Comparison of ENCODE assay signal across 10 mouse cellular contexts in the genomic region with DNA sequence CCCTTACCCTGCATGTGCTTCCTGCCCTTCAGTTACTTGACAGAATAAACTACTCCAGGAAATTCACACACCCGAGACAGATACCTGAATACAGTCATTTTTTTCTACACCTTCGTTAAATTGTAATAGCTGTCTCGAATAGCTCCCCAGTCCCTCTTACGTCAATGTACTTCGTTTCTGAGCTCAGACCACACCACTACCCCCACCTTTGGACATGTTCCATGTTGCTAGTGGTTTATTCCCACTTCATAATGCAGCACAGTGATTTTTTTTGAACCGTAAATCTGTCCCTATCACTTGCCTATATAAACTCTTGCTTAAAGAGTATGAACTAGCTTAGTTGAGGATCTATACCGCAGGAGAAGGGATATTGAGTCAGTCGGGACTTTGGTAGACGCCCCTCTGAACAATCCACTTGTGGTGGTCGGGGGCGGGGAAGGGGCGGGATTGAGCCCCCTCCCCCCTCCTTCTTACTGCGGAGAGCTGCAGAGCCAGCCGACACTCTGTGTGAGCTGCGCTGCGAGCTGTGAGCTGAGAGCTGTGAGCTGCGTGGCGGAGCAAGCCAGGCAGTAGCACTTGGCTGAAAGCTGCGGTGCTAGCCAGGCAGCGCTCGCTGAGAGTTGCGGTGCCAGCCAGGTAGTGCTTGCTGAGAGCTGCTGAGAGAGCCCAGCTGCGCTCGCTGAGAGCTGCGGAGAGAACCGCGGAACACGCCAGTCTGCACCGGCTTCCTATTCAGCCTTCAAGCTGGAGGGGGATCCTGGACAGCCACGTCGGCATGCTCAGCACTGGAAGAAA. TPM values are rescaled to one million over a fixed set of nuclear protein-coding genes. Genes with fewer than 3 reads are reported as not detected.
DNase-seq lines count a peak whose midpoint lies in the region; ATAC-seq and TF ChIP-seq lines count a peak whose summit lies in the region.
"Had no signal": no experiment of that assay in that cellular context is flagged by ENCODE, and none has a peak within 500 bp of the region (broad histone marks: within the 10 kb centered on the region; RNA-seq: fewer than 3 reads in every experiment).

A gene (plus strand): TSS at position 501 of the 795 bp plus-strand sequence.

- peak; percentile 86; the same call in 1 of the 2 replicates for ATAC-seq in heart, embryonic 12.5 days (ENCODE audit: insufficient number of reproducible peaks, low FRiP score)
- ATAC-seq in intestine, embryonic 14.5 days (replicated peaks; ENCODE audit: low FRiP score, low TSS enrichment, low read depth): peak; percentile 90
- ATAC-seq in neural tube, embryonic 11.5 days (ENCODE audit: insufficient read depth, low FRiP score, low TSS enrichment): peak; percentile 84
- no peak for ATAC-seq in megakaryocyte progenitor cell, adult 5-6 weeks (replicated peaks; ENCODE audit: poor library complexity)

- no peaks in the 10 kb centered on the region for H3K36me3 ChIP-seq in heart, embryonic 12.5 days
- H3K36me3 ChIP-seq in ES-E14 (ENCODE audit: control insufficient read depth, insufficient read depth, low read length, poor library complexity, severe bottlenecking): no peaks in the 10 kb centered on the region
- H3K36me3 ChIP-seq in intestine, embryonic 14.5 days (ENCODE audit: control insufficient read depth, insufficient read depth, low read length): no peaks in the 10 kb centered on the region
- H3K36me3 ChIP-seq in neural tube, embryonic 11.5 days (ENCODE audit: control insufficient read depth, insufficient read depth, low read length): no peaks in the 10 kb centered on the region

- peaks cover 23% of the 10 kb centered on the region for H3K9me3 ChIP-seq in heart, embryonic 12.5 days (replicated peaks)
- H3K9me3 ChIP-seq in ES-E14 (ENCODE audit: control insufficient read depth, insufficient read depth, low read depth, low read length): no peaks in the 10 kb centered on the region
- 0 out of 2 replicates have a peak, but pooled peaks cover 2% of the 10 kb centered on the region for H3K9me3 ChIP-seq in intestine, embryonic 14.5 days (ENCODE audit: control insufficient read depth, low read length)
- peaks cover 5% of the 10 kb centered on the region; the same call in 1 of the 2 replicates for H3K9me3 ChIP-seq in neural tube, embryonic 11.5 days (ENCODE audit: control insufficient read depth, low read length)

- peak within 1 kb of the TSS; percentile 47 for H3K4me3 ChIP-seq in heart, embryonic 12.5 days
- H3K4me3 ChIP-seq in ES-E14 (ENCODE audit: insufficient read depth in 1 of 2, low read depth in 1 of 2, low read length in 2 of 2, poor library complexity in 1 of 2, severe bottlenecking in 1 of 2): peak within 1 kb of the TSS; percentile 58 to 76
- peak within 1 kb of the TSS; percentile 42 for H3K4me3 ChIP-seq in intestine, embryonic 14.5 days (ENCODE audit: low read depth, low read length)
- H3K4me3 ChIP-seq in neural tube, embryonic 11.5 days (ENCODE audit: low read depth, low read length): peak within 1 kb of the TSS; percentile 46

- no peak for DNase-seq in heart, adult 11 months
- peak; percentile 43 for DNase-seq in ES-E14 (ENCODE audit: low read depth, low spot score)
- DNase-seq in embryo, embryonic 9.5 days (ENCODE audit: extremely low spot score): peak; percentile 80
- DNase-seq in intestine, embryonic 14.5 days (ENCODE audit: low spot score): peak; percentile 75
- peak; percentile 81 for DNase-seq in neural tube, embryonic 11.5 days (ENCODE audit: low spot score)
- DNase-seq in adipocyte (ENCODE audit: low spot score): no peak

- peak within 1 kb of the TSS; percentile 59 for H3K9ac ChIP-seq in heart, embryonic 12.5 days
- peak within 1 kb of the TSS; percentile 56; the same call in 1 of the 2 replicates for H3K9ac ChIP-seq in ES-E14 (ENCODE audit: insufficient read depth, low read depth, low read length, poor library complexity, severe bottlenecking)
- peak within 1 kb of the TSS; percentile 35 for H3K9ac ChIP-seq in intestine, embryonic 14.5 days (ENCODE audit: low read length)
- peak within 1 kb of the TSS; percentile 70 for H3K9ac ChIP-seq in neural tube, embryonic 11.5 days (ENCODE audit: low read length)

- 23% methylated on average over 31 of the region's 31 CpGs for WGBS in heart, embryonic 12.5 days
- 17% methylated on average over 31 of the region's 31 CpGs for WGBS in intestine, embryonic 14.5 days
- WGBS in neural tube, embryonic 11.5 days: 21% methylated on average over 31 of the region's 31 CpGs

- no peak within 1 kb of the TSS for H3K27ac ChIP-seq in heart, embryonic 12.5 days (ENCODE audit: poor library complexity, severe bottlenecking)
- no peak within 1 kb of the TSS for H3K27ac ChIP-seq in ES-E14 (ENCODE audit: insufficient read depth, low read depth, low read length, poor library complexity, severe bottlenecking)
- no peak within 1 kb of the TSS for H3K27ac ChIP-seq in intestine, embryonic 14.5 days (ENCODE audit: low read depth)
- 0 out of 2 replicates have a peak within 1 kb of the TSS, but pooled peaks have one; percentile 44 for H3K27ac ChIP-seq in neural tube, embryonic 11.5 days (ENCODE audit: low read depth, low read length)

- H3K27me3 ChIP-seq in heart, embryonic 12.5 days (replicated peaks): no peaks in the 10 kb centered on the region
- no peaks in the 10 kb centered on the region for H3K27me3 ChIP-seq in intestine, embryonic 14.5 days (replicated peaks; ENCODE audit: control insufficient read depth, insufficient read depth, low read length)
- H3K27me3 ChIP-seq in neural tube, embryonic 11.5 days (ENCODE audit: control insufficient read depth, insufficient read depth, low read length): no peaks in the 10 kb centered on the region

- H3K4me1 ChIP-seq in heart, embryonic 12.5 days (replicated peaks): no peaks in the 10 kb centered on the region
- no peaks in the 10 kb centered on the region for H3K4me1 ChIP-seq in ES-E14 (ENCODE audit: control insufficient read depth in 2 of 2, insufficient read depth in 2 of 2, low read length in 2 of 2, poor library complexity in 1 of 2)
- no peaks in the 10 kb centered on the region for H3K4me1 ChIP-seq in intestine, embryonic 14.5 days (replicated peaks; ENCODE audit: control insufficient read depth, insufficient read depth, low read length)
- H3K4me1 ChIP-seq in neural tube, embryonic 11.5 days (ENCODE audit: control insufficient read depth, insufficient read depth, low read length): no peaks in the 10 kb centered on the region

- H3K4me2 ChIP-seq in heart, embryonic 12.5 days: peak within 1 kb of the TSS; percentile 74
- peak within 1 kb of the TSS; percentile 51 for H3K4me2 ChIP-seq in intestine, embryonic 14.5 days (ENCODE audit: low read length)
- peak within 1 kb of the TSS; percentile 61 for H3K4me2 ChIP-seq in neural tube, embryonic 11.5 days (ENCODE audit: low read depth)

- in situ Hi-C loops in ES-E14 (cut with MboI; ENCODE audit: low sequenced_read_pairs in 2 of 2, unreplicated experiment in 2 of 2): loop anchor here in 1 of 2 experiments (5.0 kb wide), 1 partner anchor 144 kb away; no protein-coding TSS in a partner anchor

TF ChIP-seq in ES-E14, 5 proteins besides CTCF, POLR2A, EP300 and RAD21:
- TF ChIP-seq HCFC1 (IDR thresholded peaks at IDR 0.05; ENCODE audit: borderline replicate concordance, insufficient read depth, low read length): no peak
- TF ChIP-seq CHD2 (IDR thresholded peaks at IDR 0.05; ENCODE audit: low read depth, low read length): no peak
- no peak for TF ChIP-seq ZC3H11A (IDR thresholded peaks at IDR 0.05; ENCODE audit: borderline replicate concordance, low read depth, low read length)
- TF ChIP-seq ZNF384 (IDR thresholded peaks at IDR 0.05; ENCODE audit: low read depth, low read length): no peak

RNA-seq across cellular contexts. Expression of the gene that starts here (rescaled TPM):
- polyA plus RNA-seq in heart, embryonic 12.5 days (2016; fragmentation: Nextera tagmentation; extraction: Ambion mirVana): 0.46 and 0.49 TPM in 2 replicates
- total RNA-seq in ES-E14 (2012; rRNA removed): 1.1 and 1.9 TPM in 2 replicates
- 0.83 and 1.1 TPM in 2 replicates for polyA plus RNA-seq in intestine, embryonic 14.5 days (2014; fragmentation: Nextera tagmentation; extraction: Ambion mirVana)
- polyA plus RNA-seq in neural tube, embryonic 11.5 days (2014; fragmentation: Nextera tagmentation; extraction: Ambion mirVana): 6.0 and 7.5 TPM in 2 replicates
- not detected in 2 replicates for total RNA-seq in megakaryocyte progenitor cell, adult 5-6 weeks (2015)
- not detected in 2 replicates for total RNA-seq in megakaryocyte progenitor cell, adult 5-6 weeks (2017)
- total RNA-seq: MEL had no signal
- polyA plus RNA-seq: large intestine, adult 2 months had no signal

Comparison
In these comparisons a context has a peak if more than half of its experiments do, and no peak if none do; other contexts are left out.
1. Peak in ATAC-seq, H3K4me3 ChIP-seq, H3K9ac ChIP-seq and H3K4me2 ChIP-seq in heart, embryonic 12.5 days; RNA of the gene not detected or under 1 TPM.
2. DNase-seq: peak in ES-E14 (single experiment), embryo, embryonic 9.5 days (single experiment), intestine, embryonic 14.5 days (single experiment) and neural tube, embryonic 11.5 days (single experiment); none in heart, adult 11 months (single experiment) and adipocyte (single experiment).
3. Peak in every context shown above with its lines, with median percentiles within 50 percentile points of each other: H3K4me2 ChIP-seq, H3K4me3 ChIP-seq and H3K9ac ChIP-seq.